Mouse (Mus musculus) central nervous system, embryonic 18 days (tissue): Measurements from ENCODE around the gene Cyp4a29. TPM values are rescaled to one million over a fixed set of nuclear protein-coding genes. Genes with fewer than 3 reads are reported as not detected.

ENCODE experiments used
- polyA plus RNA-seq: library from polyadenylated mRNA; depleted of rRNA; stranded (reverse); fragments of >200 nt; gene quantifications from 2 replicates; pipeline ENCODE4 v1.2.3, GENCODE M21; 2012; rRNA removed

Gene Cyp4a29
- not detected in 2 replicates for polyA plus RNA-seq

DNA sequence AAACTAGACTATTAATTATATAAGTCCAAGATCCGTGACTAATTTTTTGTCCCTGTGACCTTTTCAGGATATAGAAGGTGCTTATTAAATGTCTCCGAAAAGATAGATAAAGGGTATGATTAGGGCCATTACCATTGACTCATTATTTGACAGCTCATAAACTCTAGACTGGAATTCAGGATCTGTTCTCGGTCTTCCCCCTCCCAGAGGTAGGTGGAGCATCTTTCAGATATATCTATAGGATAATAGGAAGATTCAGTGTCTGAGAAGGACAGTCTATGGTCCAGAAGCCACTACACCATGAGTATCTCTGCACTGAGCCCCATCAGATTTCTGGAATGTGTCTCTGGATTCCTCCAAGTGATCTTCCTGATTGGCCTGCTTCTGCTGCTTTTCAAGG, at the start of gene Cyp4a29:
Gene Cyp4a29, plus strand, starts transcription at position 301 of the 400 bp plus-strand sequence.

DNA sequence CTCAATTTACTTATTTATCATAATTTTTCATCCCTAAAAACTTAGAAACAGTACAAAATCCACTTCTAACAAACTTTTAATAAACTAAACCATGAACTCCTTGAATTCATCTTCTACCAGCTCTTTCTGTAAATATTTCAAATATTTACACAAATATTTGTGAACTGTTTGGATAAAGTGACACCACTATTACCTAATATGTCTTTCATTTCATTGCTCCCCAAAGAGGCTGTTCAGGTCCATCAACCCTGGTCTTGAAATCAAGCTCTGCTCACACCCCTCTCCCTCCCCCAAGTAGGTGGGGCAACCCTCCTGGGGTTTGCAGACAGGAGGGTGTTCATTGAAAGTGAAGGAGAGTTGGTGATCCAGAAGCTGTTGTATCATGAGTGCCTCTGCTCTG, 56.9 kb downstream of the Cyp4a29 start, which contains the start of gene Cyp4a12a:
Gene Cyp4a12a, plus strand, starts transcription at position 301 of the 400 bp plus-strand sequence.

Other genes starting within 250 kb of the Cyp4a29 start
- 3.2 and 3.4 TPM in 2 replicates for gene Stil, start 241.9 kb upstream of the Cyp4a29 start, polyA plus RNA-seq
- 10.0 and 11.9 TPM in 2 replicates for gene Tal1, start 185.7 kb upstream of the Cyp4a29 start, polyA plus RNA-seq
- gene Pdzk1ip1, start 153.4 kb upstream of the Cyp4a29 start, polyA plus RNA-seq, result 1.7 and 3.0 TPM in 2 replicates
- gene Cyp4x1, start 107.8 kb upstream of the Cyp4a29 start, polyA plus RNA-seq, result 11.0 and 11.8 TPM in 2 replicates
- gene Cyp4a12a, start 57.0 kb downstream of the Cyp4a29 start, polyA plus RNA-seq, result not detected in 2 replicates
- gene Cyp4a12b, start 169.5 kb downstream of the Cyp4a29 start, polyA plus RNA-seq, result 0.01 TPM in 1 of 2 replicates, not detected in the other
- gene Cyp4a30b, start 210.5 kb downstream of the Cyp4a29 start, polyA plus RNA-seq, result not detected in 2 replicates